Mouse (Mus musculus) cerebellum, adult (tissue): ENCODE results near the gene Nphp4.
"Not testable (repeated sequence)": the region's sequence is repeated elsewhere in the genome, so short reads cannot be mapped to it uniquely, and the experiment has no call there.

ENCODE experiments used
- ATAC-seq: cut with Nextera tagmentation; 2 replicates; pipeline ENCODE4 v1.9.2; 2017; ENCODE audit warnings: mild to moderate bottlenecking, moderate library complexity, mixed read lengths; ENCODE audit not compliant: insufficient number of reproducible peaks, low FRiP score, low TSS enrichment

Gene Nphp4

GRCm38 (mm10) chr4:152553582-152554285 is 77.2 kb downstream of the Nphp4 start:
- ATAC-seq, result peak; percentile 74

GRCm38 (mm10) chr4:152554421-152554820 is 77.9 kb downstream of the Nphp4 start:
- no peak for ATAC-seq

GRCm38 (mm10) chr4:152555806-152556205 is 79.3 kb downstream of the Nphp4 start:
- ATAC-seq, result not testable (repeated sequence)

GRCm38 (mm10) chr4:152558246-152558645 is 81.7 kb downstream of the Nphp4 start:
- no peak for ATAC-seq

- no peak for ATAC-seq
Measured at GRCm38 (mm10) chr4:152568006-152568405, 91.5 kb downstream of the Nphp4 start.

- ATAC-seq, result no peak
Measured at GRCm38 (mm10) chr4:152568662-152569395, 92.3 kb downstream of the Nphp4 start.

- ATAC-seq, result no peak
Measured at GRCm38 (mm10) chr4:152574266-152574665, 97.8 kb downstream of the Nphp4 start.

- no peak for ATAC-seq
Measured at GRCm38 (mm10) chr4:152576826-152577225, 100.3 kb downstream of the Nphp4 start.

- no peak for ATAC-seq
Measured at GRCm38 (mm10) chr4:152579956-152580355, 103.5 kb downstream of the Nphp4 start.

GRCm38 (mm10) chr4:152582206-152582605 is 105.7 kb downstream of the Nphp4 start:
- ATAC-seq, result no peak

- no peak for ATAC-seq
Measured at GRCm38 (mm10) chr4:152583616-152584015, 107.1 kb downstream of the Nphp4 start.

GRCm38 (mm10) chr4:152585526-152585925 is 109.0 kb downstream of the Nphp4 start:
- ATAC-seq, result no peak

GRCm38 (mm10) chr4:152586175-152586574 is 109.7 kb downstream of the Nphp4 start:
- ATAC-seq, result no peak

GRCm38 (mm10) chr4:152604285-152604684 is 127.8 kb downstream of the Nphp4 start:
- ATAC-seq, result no peak

GRCm38 (mm10) chr4:152609196-152609595 is 132.7 kb downstream of the Nphp4 start:
- ATAC-seq, result no peak

GRCm38 (mm10) chr4:152610026-152610425 is 133.5 kb downstream of the Nphp4 start:
- ATAC-seq, result no peak
